Mouse (Mus musculus) limb, embryonic 15.5 days (tissue): ENCODE data around the gene Gm5591. TPM values are rescaled to one million over a fixed set of nuclear protein-coding genes. Genes with fewer than 3 reads are reported as not detected.
"Not testable (repeated sequence)": the region's sequence is repeated elsewhere in the genome, so short reads cannot be mapped to it uniquely, and the experiment has no call there.

Experiments
- ATAC-seq: fragments of 200-750 bp; cut with Nextera tagmentation; 2 replicates; pipeline ENCODE4 v1.8.0; 2017; ENCODE audit warnings: low read depth, moderate TSS enrichment; ENCODE audit not compliant: insufficient number of reproducible peaks, low FRiP score, low TSS enrichment
- H3K27ac ChIP-seq: fragments of 300-500 bp; sonication (generic); 2 replicates; pipeline ENCODE4 v1.5.1; 2015; ENCODE audit warnings: moderate library complexity, mild to moderate bottlenecking, inconsistent platforms
- H3K27me3 ChIP-seq: fragments of 300-500 bp; sonication (generic); 2 replicates; pipeline ENCODE4 v1.6.1; 2015; ENCODE audit warnings: inconsistent platforms
- H3K36me3 ChIP-seq: fragments of 300-500 bp; sonication (generic); 2 replicates; pipeline ENCODE4 v1.6.1; 2015; ENCODE audit warnings: inconsistent platforms
- H3K4me1 ChIP-seq: fragments of 300-500 bp; sonication (generic); 2 replicates; pipeline ENCODE4 v1.6.1; 2015; ENCODE audit warnings: inconsistent platforms
- H3K4me2 ChIP-seq: fragments of 300-500 bp; sonication (generic); 2 replicates; pipeline ENCODE4 v1.6.1; 2015; ENCODE audit warnings: mild to moderate bottlenecking, inconsistent platforms
- H3K4me3 ChIP-seq: fragments of 300-500 bp; sonication (generic); 2 replicates; pipeline ENCODE4 v1.5.1; 2015; ENCODE audit warnings: mild to moderate bottlenecking, inconsistent platforms
- H3K9ac ChIP-seq: fragments of 300-500 bp; sonication (generic); 2 replicates; pipeline ENCODE4 v1.6.1; 2015; ENCODE audit warnings: inconsistent platforms
- H3K9me3 ChIP-seq: fragments of 300-500 bp; sonication (generic); 2 replicates; pipeline ENCODE4 v1.6.1; 2016; ENCODE audit warnings: inconsistent platforms
- WGBS: fragments of 180-500 bp; shearing (Covaris S2); methylation state at CpG from one replicate; pipeline ENCODE4 v1.1.7; 2015; 5-methylcytosine and 5-hydroxymethylcytosine counted together
- polyA plus RNA-seq: library from polyadenylated mRNA; unstranded; fragments of >200 nt; fragmentation: Nextera tagmentation; extraction: Ambion mirVana; gene quantifications from 2 replicates; pipeline ENCODE4 v1.2.1, GENCODE M21; 2015

Gm5591 gene
- not detected in 2 replicates for polyA plus RNA-seq

GRCm38 (mm10) chr7:38528093-38528492, at the start of gene Gm5591:
TSS of gene Gm5591 (minus strand) at chr7:38528193.
- not testable (repeated sequence) for H3K27me3 ChIP-seq, H3K4me2 ChIP-seq, H3K9ac ChIP-seq, H3K27ac ChIP-seq, H3K4me3 ChIP-seq, H3K9me3 ChIP-seq, ATAC-seq, H3K36me3 ChIP-seq, H3K4me1 ChIP-seq
- 64% methylated on average over 2 of the region's 2 CpGs for WGBS

- not testable (repeated sequence) for H3K36me3 ChIP-seq, H3K27ac ChIP-seq, H3K9me3 ChIP-seq, H3K27me3 ChIP-seq, ATAC-seq, H3K4me1 ChIP-seq, H3K4me2 ChIP-seq, H3K4me3 ChIP-seq, H3K9ac ChIP-seq
- 90% methylated on average over 1 of the region's 1 CpGs for WGBS
Measured at GRCm38 (mm10) chr7:38488468-38488867, 39.5 kb downstream of the Gm5591 start.
